Mouse (Mus musculus): Measurements from ENCODE around the gene Col26a1. TPM values are rescaled to one million over a fixed set of nuclear protein-coding genes. Genes with fewer than 3 reads are reported as not detected.
A peak's percentile ranks its signal among the peaks of the same experiment; 100 is the strongest.

The Col26a1 gene
- polyA plus RNA-seq, 1 experiment: 0.11 TPM

GRCm38 (mm10) chr5:136907587-136907986 lies 24.6 kb upstream of the Col26a1 start:
- H3K36me3 ChIP-seq (ENCODE audit: control insufficient read depth, insufficient read depth): no peaks in the 10 kb centered on the region
- no peaks in the 10 kb centered on the region for H3K79me2 ChIP-seq (ENCODE audit: control insufficient read depth, insufficient read depth)
- H3K27me3 ChIP-seq (ENCODE audit: control insufficient read depth, insufficient read depth, insufficient read length): no peaks in the 10 kb centered on the region
- H3K79me3 ChIP-seq (ENCODE audit: low read depth): no peaks in the 10 kb centered on the region
- TF ChIP-seq CEBPB (IDR thresholded peaks at IDR 0.05; ENCODE audit: low read depth) (no peak), CTCF (IDR thresholded peaks at IDR 0.05; ENCODE audit: control insufficient read depth, insufficient read depth, insufficient read length) (no peak), FOSL1 (IDR thresholded peaks at IDR 0.05; ENCODE audit: insufficient read depth, low read length, poor library complexity, severe bottlenecking) (no peak), USF1 (IDR thresholded peaks at IDR 0.05; ENCODE audit: low read depth) (no peak), MYOG (IDR thresholded peaks at IDR 0.05; ENCODE audit: control insufficient read depth, extremely low read depth, insufficient read length) (no peak), MYOD1 (IDR thresholded peaks at IDR 0.05; ENCODE audit: control insufficient read depth, insufficient read length, low read depth) (no peak), MAX (IDR thresholded peaks at IDR 0.05) (no peak)
- peak overlapping the region; percentile 63 for H3K4me3 ChIP-seq (ENCODE audit: insufficient read depth, poor library complexity, severe bottlenecking)
- H3ac ChIP-seq (ENCODE audit: control insufficient read depth, insufficient read length, low read depth): no peak overlapping the region

- Histone ChIP-seq H3K79me3 (ENCODE audit: low read depth) (no peaks in the 10 kb centered on the region), H3K4me3 (ENCODE audit: insufficient read depth, poor library complexity, severe bottlenecking) (no peak overlapping the region), H3K79me2 (ENCODE audit: control insufficient read depth, insufficient read depth) (no peaks in the 10 kb centered on the region), H3ac (ENCODE audit: control insufficient read depth, insufficient read length, low read depth) (no peak overlapping the region), H3K27me3 (ENCODE audit: control insufficient read depth, insufficient read depth, insufficient read length) (no peaks in the 10 kb centered on the region), H3K36me3 (ENCODE audit: control insufficient read depth, insufficient read depth) (no peaks in the 10 kb centered on the region)
- TF ChIP-seq MYOG (IDR thresholded peaks at IDR 0.05; ENCODE audit: control insufficient read depth, extremely low read depth, insufficient read length) (no peak), MAX (IDR thresholded peaks at IDR 0.05) (no peak), FOSL1 (IDR thresholded peaks at IDR 0.05; ENCODE audit: insufficient read depth, low read length, poor library complexity, severe bottlenecking) (no peak), USF1 (IDR thresholded peaks at IDR 0.05; ENCODE audit: low read depth) (no peak), CEBPB (IDR thresholded peaks at IDR 0.05; ENCODE audit: low read depth) (no peak), CTCF (IDR thresholded peaks at IDR 0.05; ENCODE audit: control insufficient read depth, insufficient read depth, insufficient read length) (no peak), MYOD1 (IDR thresholded peaks at IDR 0.05; ENCODE audit: control insufficient read depth, insufficient read length, low read depth) (no peak)
Measured at GRCm38 (mm10) chr5:136905630-136906029, 22.6 kb upstream of the Col26a1 start.

- no peak overlapping the region for H3ac ChIP-seq (ENCODE audit: control insufficient read depth, insufficient read length, low read depth)
- TF ChIP-seq MYOD1 (IDR thresholded peaks at IDR 0.05; ENCODE audit: control insufficient read depth, insufficient read length, low read depth) (no peak), CEBPB (IDR thresholded peaks at IDR 0.05; ENCODE audit: low read depth) (no peak), FOSL1 (IDR thresholded peaks at IDR 0.05; ENCODE audit: insufficient read depth, low read length, poor library complexity, severe bottlenecking) (no peak), MAX (IDR thresholded peaks at IDR 0.05) (no peak), MYOG (IDR thresholded peaks at IDR 0.05; ENCODE audit: control insufficient read depth, extremely low read depth, insufficient read length) (no peak), USF1 (IDR thresholded peaks at IDR 0.05; ENCODE audit: low read depth) (no peak), CTCF (IDR thresholded peaks at IDR 0.05; ENCODE audit: control insufficient read depth, insufficient read depth, insufficient read length) (no peak)
Measured at GRCm38 (mm10) chr5:136904621-136905020, 21.6 kb upstream of the Col26a1 start.

GRCm38 (mm10) chr5:136895529-136895963 lies 12.5 kb upstream of the Col26a1 start:
- Histone ChIP-seq H3K36me3 (ENCODE audit: control insufficient read depth, insufficient read depth) (no peaks in the 10 kb centered on the region), H3K79me2 (ENCODE audit: control insufficient read depth, insufficient read depth) (no peaks in the 10 kb centered on the region), H3K4me3 (ENCODE audit: insufficient read depth, poor library complexity, severe bottlenecking) (no peak overlapping the region), H3ac (ENCODE audit: control insufficient read depth, insufficient read length, low read depth) (no peak overlapping the region), H3K27me3 (ENCODE audit: control insufficient read depth, insufficient read depth, insufficient read length) (no peaks in the 10 kb centered on the region), H3K79me3 (ENCODE audit: low read depth) (no peaks in the 10 kb centered on the region)
- TF ChIP-seq USF1 (IDR thresholded peaks at IDR 0.05; ENCODE audit: low read depth): no peak
- no peak for TF ChIP-seq MAX (IDR thresholded peaks at IDR 0.05)
- no peak for TF ChIP-seq CTCF (IDR thresholded peaks at IDR 0.05; ENCODE audit: control insufficient read depth, insufficient read depth, insufficient read length)
- TF ChIP-seq MYOD1 (IDR thresholded peaks at IDR 0.05; ENCODE audit: control insufficient read depth, insufficient read length, low read depth): no peak
- TF ChIP-seq MYOG (IDR thresholded peaks at IDR 0.05; ENCODE audit: control insufficient read depth, extremely low read depth, insufficient read length): no peak
- no peak for TF ChIP-seq FOSL1 (IDR thresholded peaks at IDR 0.05; ENCODE audit: insufficient read depth, low read length, poor library complexity, severe bottlenecking)
- TF ChIP-seq CEBPB (IDR thresholded peaks at IDR 0.05; ENCODE audit: low read depth): no peak

More at GRCm38 (mm10) chr5:136904621-136905020, 21.6 kb upstream of the Col26a1 start:
- no peaks in the 10 kb centered on the region for H3K36me3 ChIP-seq (ENCODE audit: control insufficient read depth, insufficient read depth)
- H3K79me2 ChIP-seq (ENCODE audit: control insufficient read depth, insufficient read depth): no peaks in the 10 kb centered on the region
- no peaks in the 10 kb centered on the region for H3K27me3 ChIP-seq (ENCODE audit: control insufficient read depth, insufficient read depth, insufficient read length)
- no peak overlapping the region for H3K4me3 ChIP-seq (ENCODE audit: insufficient read depth, poor library complexity, severe bottlenecking)
- no peaks in the 10 kb centered on the region for H3K79me3 ChIP-seq (ENCODE audit: low read depth)

GRCm38 (mm10) chr5:136894840-136895528 lies 12.0 kb upstream of the Col26a1 start:
- no peak overlapping the region for H3K4me3 ChIP-seq (ENCODE audit: insufficient read depth, poor library complexity, severe bottlenecking)
- no peak for TF ChIP-seq USF1 (IDR thresholded peaks at IDR 0.05; ENCODE audit: low read depth)
- TF ChIP-seq MYOG (IDR thresholded peaks at IDR 0.05; ENCODE audit: control insufficient read depth, extremely low read depth, insufficient read length): no peak
- TF ChIP-seq CTCF (IDR thresholded peaks at IDR 0.05; ENCODE audit: control insufficient read depth, insufficient read depth, insufficient read length): no peak
- no peak for TF ChIP-seq MYOD1 (IDR thresholded peaks at IDR 0.05; ENCODE audit: control insufficient read depth, insufficient read length, low read depth)
- no peak for TF ChIP-seq CEBPB (IDR thresholded peaks at IDR 0.05; ENCODE audit: low read depth)
- TF ChIP-seq FOSL1 (IDR thresholded peaks at IDR 0.05; ENCODE audit: insufficient read depth, low read length, poor library complexity, severe bottlenecking): no peak
- TF ChIP-seq MAX (IDR thresholded peaks at IDR 0.05): no peak

More at GRCm38 (mm10) chr5:136894840-136895528, 12.0 kb upstream of the Col26a1 start:
- Histone ChIP-seq H3K79me3 (ENCODE audit: low read depth) (no peaks in the 10 kb centered on the region), H3K27me3 (ENCODE audit: control insufficient read depth, insufficient read depth, insufficient read length) (no peaks in the 10 kb centered on the region), H3K36me3 (ENCODE audit: control insufficient read depth, insufficient read depth) (no peaks in the 10 kb centered on the region), H3ac (ENCODE audit: control insufficient read depth, insufficient read length, low read depth) (no peak overlapping the region), H3K79me2 (ENCODE audit: control insufficient read depth, insufficient read depth) (no peaks in the 10 kb centered on the region)
